Mouse (Mus musculus) intestine, postnatal 0 days (tissue): Measurements from ENCODE around the gene Ank2. TPM values are rescaled to one million over a fixed set of nuclear protein-coding genes. Genes with fewer than 3 reads are reported as not detected.

Source experiments
- ATAC-seq: fragments of 200-750 bp; cut with Nextera tagmentation; 2 replicates; pipeline ENCODE4 v1.8.0; 2017; ENCODE audit warnings: mild to moderate bottlenecking, moderate TSS enrichment, moderate library complexity
- H3K27ac ChIP-seq: fragments of 300-500 bp; sonication (generic); 2 replicates; pipeline ENCODE4 v1.5.1; 2014; ENCODE audit warnings: mild to moderate bottlenecking, low read depth, low read length, moderate library complexity
- H3K27me3 ChIP-seq: fragments of 300-500 bp; sonication (generic); replicated peaks from 2 replicates; pipeline ENCODE4 v1.6.1; 2014; ENCODE audit warnings: low read length, mixed read lengths; ENCODE audit not compliant: control insufficient read depth, insufficient read depth
- H3K36me3 ChIP-seq: fragments of 300-500 bp; sonication (generic); 2 replicates; pipeline ENCODE4 v1.6.1; 2014; ENCODE audit warnings: mild to moderate bottlenecking, moderate library complexity; ENCODE audit not compliant: control insufficient read depth, insufficient read depth
- H3K4me1 ChIP-seq: fragments of 300-500 bp; sonication (generic); replicated peaks from 2 replicates; pipeline ENCODE4 v1.6.1; 2014; ENCODE audit warnings: antibody characterized with exemption, low read length, mixed read lengths; ENCODE audit not compliant: control insufficient read depth, insufficient read depth
- H3K4me2 ChIP-seq: fragments of 300-500 bp; sonication (generic); replicated peaks from 2 replicates; pipeline ENCODE4 v1.6.1; 2014; ENCODE audit warnings: low read depth, mild to moderate bottlenecking, moderate library complexity
- H3K4me3 ChIP-seq: fragments of 300-500 bp; sonication (generic); 2 replicates; pipeline ENCODE4 v1.5.1; 2014; ENCODE audit warnings: low read depth, low read length
- H3K9ac ChIP-seq: fragments of 300-500 bp; sonication (generic); 2 replicates; pipeline ENCODE4 v1.6.1; 2014; ENCODE audit warnings: mild to moderate bottlenecking, low read depth, low read length
- H3K9me3 ChIP-seq: fragments of 300-500 bp; sonication (generic); 2 replicates; pipeline ENCODE4 v1.6.1; 2016; ENCODE audit warnings: mixed run types; ENCODE audit not compliant: control insufficient read depth
- CTCF ChIP-seq: sonication (generic); IDR thresholded peaks from 2 replicates; pipeline ENCODE4 v1.5.1; 2016; ENCODE audit warnings: low read depth, mild to moderate bottlenecking, control low read depth, antibody characterized with exemption, moderate library complexity
- WGBS: fragments of 180-500 bp; shearing (Covaris S2); extraction: QIAGEN DNeasy Blood & Tissue Kit; methylation state at CpG from one replicate; pipeline ENCODE4 v1.1.7; 2014; 5-methylcytosine and 5-hydroxymethylcytosine counted together
- polyA plus RNA-seq: library from polyadenylated mRNA; unstranded; fragments of >200 nt; fragmentation: Nextera tagmentation; extraction: Ambion mirVana; gene quantifications from 2 replicates; pipeline ENCODE4 v1.2.1, GENCODE M21; 2015

Ank2 gene
- polyA plus RNA-seq, 1 experiment from 2014 or later = 9.0 TPM

DNA sequence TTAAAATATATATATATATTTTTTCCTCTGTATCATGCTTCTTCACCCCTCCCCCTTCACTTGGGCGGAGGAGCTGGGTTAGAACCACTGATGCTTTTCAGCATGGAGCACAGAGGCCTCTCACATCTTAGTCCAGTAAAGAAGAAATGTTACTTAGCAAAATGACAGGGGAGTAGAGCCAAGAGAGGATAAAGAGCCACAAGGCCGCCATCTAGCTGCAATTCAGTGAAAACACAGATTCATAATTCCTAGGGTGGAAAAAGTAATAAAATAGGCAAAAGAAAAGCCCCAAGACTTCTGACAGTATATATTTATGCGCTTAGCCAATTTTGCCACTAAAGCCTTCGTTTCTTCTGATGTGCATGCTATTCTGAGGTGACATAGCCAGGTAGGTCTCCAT, 503.2 kb downstream of the Ank2 start:
- H3K4me2 ChIP-seq = no peak overlapping the region
- ATAC-seq = no peak
- no peaks in the 10 kb centered on the region for H3K4me1 ChIP-seq
- no peaks in the 10 kb centered on the region for H3K36me3 ChIP-seq
- no peak overlapping the region for H3K9ac ChIP-seq
- 88% methylated on average over 4 of the region's 4 CpGs for WGBS
- no peaks in the 10 kb centered on the region for H3K27me3 ChIP-seq
- H3K4me3 ChIP-seq = no peak overlapping the region
- H3K27ac ChIP-seq = no peak overlapping the region
- peak; percentile 65 for TF ChIP-seq CTCF
- no peaks in the 10 kb centered on the region for H3K9me3 ChIP-seq

- Histone ChIP-seq H3K27ac (no peak overlapping the region), H3K36me3 (no peaks in the 10 kb centered on the region), H3K27me3 (no peaks in the 10 kb centered on the region), H3K4me3 (no peak overlapping the region), H3K4me2 (no peak overlapping the region), H3K9me3 (no peaks in the 10 kb centered on the region), H3K4me1 (no peaks in the 10 kb centered on the region), H3K9ac (no peak overlapping the region)
- no peak for TF ChIP-seq CTCF
- 83% methylated on average over 7 of the region's 7 CpGs for WGBS
- no peak for ATAC-seq
Observed at GRCm38 (mm10) chr3:126994149-126994548, 505.0 kb downstream of the Ank2 start.

GRCm38 (mm10) chr3:126989936-126990335, 509.2 kb downstream of the Ank2 start:
- Histone ChIP-seq H3K4me1 (no peaks in the 10 kb centered on the region), H3K27ac (no peak overlapping the region), H3K36me3 (no peaks in the 10 kb centered on the region), H3K27me3 (no peaks in the 10 kb centered on the region), H3K9me3 (no peaks in the 10 kb centered on the region), H3K4me2 (no peak overlapping the region), H3K9ac (no peak overlapping the region), H3K4me3 (no peak overlapping the region)
- WGBS = 84% methylated on average over 3 of the region's 3 CpGs
- no peak for ATAC-seq
- no peak for TF ChIP-seq CTCF

DNA sequence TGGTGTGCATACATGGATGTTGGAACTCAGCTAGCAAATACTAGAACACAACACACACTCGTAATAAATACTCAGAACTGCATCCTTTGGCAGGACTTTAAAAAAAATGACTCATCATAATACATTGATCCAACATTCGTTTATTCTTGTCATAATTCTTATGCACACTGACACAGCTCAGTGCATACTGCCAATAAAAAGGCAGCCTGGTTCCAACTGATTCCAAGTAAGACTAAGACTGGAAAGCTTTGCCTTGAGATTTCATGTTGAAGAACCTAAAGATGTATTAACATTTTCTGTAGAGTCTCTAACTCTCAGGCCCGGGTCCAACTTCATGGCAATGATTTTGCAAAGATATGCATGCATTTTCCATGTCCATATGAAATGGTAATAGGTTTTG, 512.5 kb downstream of the Ank2 start:
- H3K4me3 ChIP-seq = no peak overlapping the region
- no peak overlapping the region for H3K9ac ChIP-seq
- H3K36me3 ChIP-seq = no peaks in the 10 kb centered on the region
- no peaks in the 10 kb centered on the region for H3K27me3 ChIP-seq
- no peaks in the 10 kb centered on the region for H3K4me1 ChIP-seq
- H3K9me3 ChIP-seq = no peaks in the 10 kb centered on the region
- no peak for ATAC-seq
- H3K27ac ChIP-seq = no peak overlapping the region
- TF ChIP-seq CTCF = no peak
- H3K4me2 ChIP-seq = no peak overlapping the region
- 71% methylated on average over 3 of the region's 3 CpGs for WGBS

DNA sequence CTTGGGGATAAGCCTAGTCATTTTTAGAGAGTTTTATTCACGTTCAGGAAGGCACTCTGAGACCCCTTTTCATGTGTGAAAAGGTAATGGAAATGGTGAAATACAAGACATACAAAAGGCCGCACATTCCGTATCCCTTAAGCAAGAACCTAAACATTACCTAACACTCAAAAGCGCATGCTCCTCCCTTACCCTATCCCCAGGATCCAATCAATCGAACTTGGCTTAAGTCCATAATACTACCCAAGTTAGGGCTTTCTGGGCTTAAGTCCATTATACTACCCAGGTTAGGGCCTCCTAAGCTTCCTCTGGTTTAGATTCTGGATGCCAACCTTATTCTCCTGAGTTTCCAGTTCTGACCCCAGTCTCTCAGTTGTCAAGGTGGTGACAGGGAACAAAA, 516.3 kb downstream of the Ank2 start:
- Histone ChIP-seq H3K27ac (no peak overlapping the region), H3K36me3 (no peaks in the 10 kb centered on the region), H3K9me3 (no peaks in the 10 kb centered on the region), H3K9ac (no peak overlapping the region), H3K4me2 (no peak overlapping the region), H3K4me3 (no peak overlapping the region), H3K4me1 (no peaks in the 10 kb centered on the region), H3K27me3 (no peaks in the 10 kb centered on the region)
- no peak for ATAC-seq
- no peak for TF ChIP-seq CTCF
- 93% methylated on average over 5 of the region's 5 CpGs for WGBS

DNA sequence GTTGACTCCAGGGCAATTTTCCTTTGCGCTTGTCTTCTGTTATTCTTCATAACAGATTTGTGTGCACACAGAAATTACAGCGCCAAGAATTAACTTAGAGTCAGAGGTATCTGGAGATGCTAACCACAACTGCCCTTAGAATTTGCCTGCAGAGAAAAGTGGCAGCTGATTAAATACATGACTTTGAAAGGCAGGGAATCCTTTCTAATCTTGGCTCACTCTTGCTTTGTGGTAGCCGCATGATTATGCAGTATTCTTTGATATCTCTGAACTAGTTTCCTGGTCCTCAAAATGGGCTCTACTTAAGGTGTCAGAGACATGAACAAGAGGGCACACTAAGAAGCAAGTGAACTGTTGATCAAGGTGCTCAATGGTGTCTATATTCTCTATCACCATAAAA, 518.0 kb downstream of the Ank2 start:
- no peak overlapping the region for H3K4me2 ChIP-seq
- no peak for TF ChIP-seq CTCF
- no peak overlapping the region for H3K9ac ChIP-seq
- no peaks in the 10 kb centered on the region for H3K36me3 ChIP-seq
- no peaks in the 10 kb centered on the region for H3K4me1 ChIP-seq
- H3K27ac ChIP-seq = no peak overlapping the region
- WGBS = 92% methylated on average over 3 of the region's 3 CpGs
- ATAC-seq = no peak
- no peak overlapping the region for H3K4me3 ChIP-seq
- H3K27me3 ChIP-seq = no peaks in the 10 kb centered on the region
- no peaks in the 10 kb centered on the region for H3K9me3 ChIP-seq

GRCm38 (mm10) chr3:126979635-126980034, 519.5 kb downstream of the Ank2 start:
- H3K9ac ChIP-seq = no peak overlapping the region
- WGBS = 93% methylated on average over 3 of the region's 3 CpGs
- no peak for ATAC-seq
- no peaks in the 10 kb centered on the region for H3K36me3 ChIP-seq
- H3K27me3 ChIP-seq = no peaks in the 10 kb centered on the region
- H3K4me3 ChIP-seq = no peak overlapping the region
- no peak for TF ChIP-seq CTCF
- no peak overlapping the region for H3K4me2 ChIP-seq
- no peaks in the 10 kb centered on the region for H3K4me1 ChIP-seq
- H3K9me3 ChIP-seq = no peaks in the 10 kb centered on the region
- H3K27ac ChIP-seq = no peak overlapping the region
